Mouse (Mus musculus) hindbrain, postnatal 0 days (tissue): Measurements from ENCODE around the gene Shank2. TPM values are rescaled to one million over a fixed set of nuclear protein-coding genes. Genes with fewer than 3 reads are reported as not detected.

Experiments
- ATAC-seq: fragments of 200-750 bp; cut with Nextera tagmentation; 2 replicates; pipeline ENCODE4 v1.8.0; 2017; ENCODE audit warnings: mild to moderate bottlenecking, moderate TSS enrichment, moderate library complexity
- DNase-seq: peaks from one replicate; pipeline ENCODE4 v3.0.0-alpha.2; 2015; ENCODE audit warnings: low spot score
- H3K27ac ChIP-seq: fragments of 300-500 bp; sonication (generic); 2 replicates; pipeline ENCODE4 v1.5.1; 2014; ENCODE audit warnings: mild to moderate bottlenecking
- H3K27me3 ChIP-seq: fragments of 300-500 bp; sonication (generic); 2 replicates; pipeline ENCODE4 v1.6.1; 2014; ENCODE audit warnings: low read length, mixed read lengths; ENCODE audit not compliant: insufficient read depth
- H3K36me3 ChIP-seq: fragments of 300-500 bp; sonication (generic); 2 replicates; pipeline ENCODE4 v1.6.1; 2014; ENCODE audit warnings: low read length, mixed read lengths; ENCODE audit not compliant: insufficient read depth
- H3K4me1 ChIP-seq: fragments of 300-500 bp; sonication (generic); 2 replicates; pipeline ENCODE4 v1.6.1; 2014; ENCODE audit warnings: antibody characterized with exemption, low read length, mixed read lengths; ENCODE audit not compliant: insufficient read depth
- H3K4me2 ChIP-seq: fragments of 300-500 bp; sonication (generic); 2 replicates; pipeline ENCODE4 v1.6.1; 2014; ENCODE audit warnings: low read depth, mild to moderate bottlenecking, low read length, moderate library complexity, mixed read lengths
- H3K4me3 ChIP-seq: fragments of 300-500 bp; sonication (generic); 2 replicates; pipeline ENCODE4 v1.5.1; 2014; ENCODE audit warnings: low read length
- H3K9ac ChIP-seq: fragments of 300-500 bp; sonication (generic); replicated peaks from 2 replicates; pipeline ENCODE4 v1.6.1; 2014; ENCODE audit warnings: mild to moderate bottlenecking, low read length, moderate library complexity, mixed read lengths
- H3K9me3 ChIP-seq: fragments of 300-500 bp; sonication (generic); 2 replicates; pipeline ENCODE4 v1.6.1; 2016; ENCODE audit warnings: low read length, mixed read lengths
- CTCF ChIP-seq: IDR thresholded peaks from 2 replicates; pipeline ENCODE4 v1.5.1; 2016; ENCODE audit warnings: antibody characterized with exemption, control low read depth, low read depth
- WGBS: fragments of 180-500 bp; shearing (Covaris S2); extraction: QIAGEN DNeasy Blood & Tissue Kit; methylation state at CpG from one replicate; pipeline ENCODE4 v1.1.7; 2014; 5-methylcytosine and 5-hydroxymethylcytosine counted together
- polyA plus RNA-seq: library from polyadenylated mRNA; unstranded; fragments of >200 nt; fragmentation: Nextera tagmentation; extraction: Ambion mirVana; gene quantifications from 2 replicates; pipeline ENCODE4 v1.2.1, GENCODE M21; 2015
- total RNA-seq: library from RNA; depleted of rRNA; stranded (reverse); fragments of >200 nt; gene quantifications from 2 replicates; pipeline ENCODE4 v1.2.3, GENCODE M21; 2014

Shank2 gene
- total and polyA plus RNA-seq, 2 experiments from 2014 or later: 8.4 to 28.0 TPM

DNA sequence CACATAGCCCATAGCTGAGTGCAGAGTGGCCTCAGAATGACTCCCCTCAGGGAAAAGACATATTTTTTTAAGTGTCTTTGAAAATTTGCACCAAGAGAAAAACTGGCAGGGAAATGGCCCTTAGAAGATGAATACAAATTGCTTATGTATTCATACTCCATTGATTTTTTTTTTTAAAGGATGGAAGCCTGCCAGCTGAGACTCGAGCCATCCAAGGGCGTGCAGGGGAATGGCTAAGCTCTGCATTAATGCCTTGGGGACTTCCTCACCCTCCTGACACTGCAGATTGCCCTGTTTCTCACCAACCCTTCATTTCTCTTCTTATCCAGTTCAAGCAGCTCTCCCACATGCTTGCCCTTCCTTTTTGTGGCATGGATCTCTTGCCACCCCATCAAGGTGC, 85.5 kb downstream of the Shank2 start:
- DNase-seq (peak; percentile 44), ATAC-seq (peak; percentile 40; the same call in 1 of the 2 replicates)
- H3K4me1 ChIP-seq: no peaks in the 10 kb centered on the region
- no peak overlapping the region for H3K4me2 ChIP-seq
- no peak overlapping the region for H3K27ac ChIP-seq
- no peaks in the 10 kb centered on the region for H3K27me3 ChIP-seq
- H3K36me3 ChIP-seq: no peaks in the 10 kb centered on the region
- no peak overlapping the region for H3K9ac ChIP-seq
- 13% methylated on average over 2 of the region's 2 CpGs for WGBS
- TF ChIP-seq CTCF: no peak
- H3K4me3 ChIP-seq: no peak overlapping the region
- no peaks in the 10 kb centered on the region for H3K9me3 ChIP-seq

DNA sequence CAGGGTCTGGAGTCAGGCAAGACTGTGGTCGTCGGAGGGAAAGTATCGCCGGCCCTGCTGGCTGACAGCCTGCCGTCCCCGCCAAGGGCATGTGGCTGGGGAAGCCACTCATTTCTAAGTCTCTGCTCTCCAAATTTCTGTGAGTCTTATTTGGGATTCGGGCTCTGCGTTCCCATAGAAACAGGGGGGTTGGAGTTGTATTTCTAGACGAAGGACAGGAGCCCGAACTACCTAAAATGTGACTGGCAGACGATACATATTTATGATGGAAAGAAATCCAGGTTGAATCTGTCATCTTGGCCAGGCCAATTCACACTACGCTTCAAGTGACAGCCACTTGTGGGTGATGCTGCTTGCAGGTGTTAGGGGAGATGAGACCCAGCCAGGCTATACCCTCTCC, 92.4 kb downstream of the Shank2 start:
- H3K4me1 ChIP-seq: no peaks in the 10 kb centered on the region
- H3K27ac ChIP-seq: no peak overlapping the region
- no peak for DNase-seq
- H3K9me3 ChIP-seq: no peaks in the 10 kb centered on the region
- H3K4me3 ChIP-seq: no peak overlapping the region
- no peak overlapping the region for H3K9ac ChIP-seq
- no peaks in the 10 kb centered on the region for H3K36me3 ChIP-seq
- no peaks in the 10 kb centered on the region for H3K27me3 ChIP-seq
- no peak overlapping the region for H3K4me2 ChIP-seq
- 69% methylated on average over 12 of the region's 12 CpGs for WGBS
- ATAC-seq: no peak
- no peak for TF ChIP-seq CTCF

DNA sequence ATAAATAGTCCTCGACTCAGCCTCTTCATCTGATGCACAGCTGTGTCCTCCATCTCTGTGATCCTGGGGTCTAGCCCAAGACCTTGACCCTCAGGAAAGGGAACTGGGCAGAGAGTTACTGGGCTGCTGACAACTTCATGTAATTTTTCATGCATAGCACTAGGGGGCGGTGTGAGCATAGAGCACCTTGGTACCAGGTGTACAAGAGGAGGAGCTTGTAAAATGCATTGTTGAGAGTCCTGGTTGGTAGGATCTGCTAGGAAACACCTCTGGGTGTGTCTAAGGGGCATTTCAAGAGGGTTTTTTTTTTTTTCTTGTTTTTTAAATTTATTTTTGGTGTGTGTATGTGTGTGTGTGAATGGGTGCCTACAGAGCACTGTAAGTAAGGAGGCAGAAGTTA, 95.6 kb downstream of the Shank2 start:
- Histone ChIP-seq H3K9ac (no peak overlapping the region), H3K9me3 (no peaks in the 10 kb centered on the region), H3K4me1 (no peaks in the 10 kb centered on the region), H3K27ac (no peak overlapping the region), H3K27me3 (no peaks in the 10 kb centered on the region), H3K4me3 (no peak overlapping the region), H3K36me3 (no peaks in the 10 kb centered on the region), H3K4me2 (no peak overlapping the region)
- ATAC-seq (peak; percentile 61), DNase-seq (peak; percentile 68)
- TF ChIP-seq CTCF: peak; percentile 73
- WGBS: 6% methylated on average over 2 of the region's 2 CpGs

DNA sequence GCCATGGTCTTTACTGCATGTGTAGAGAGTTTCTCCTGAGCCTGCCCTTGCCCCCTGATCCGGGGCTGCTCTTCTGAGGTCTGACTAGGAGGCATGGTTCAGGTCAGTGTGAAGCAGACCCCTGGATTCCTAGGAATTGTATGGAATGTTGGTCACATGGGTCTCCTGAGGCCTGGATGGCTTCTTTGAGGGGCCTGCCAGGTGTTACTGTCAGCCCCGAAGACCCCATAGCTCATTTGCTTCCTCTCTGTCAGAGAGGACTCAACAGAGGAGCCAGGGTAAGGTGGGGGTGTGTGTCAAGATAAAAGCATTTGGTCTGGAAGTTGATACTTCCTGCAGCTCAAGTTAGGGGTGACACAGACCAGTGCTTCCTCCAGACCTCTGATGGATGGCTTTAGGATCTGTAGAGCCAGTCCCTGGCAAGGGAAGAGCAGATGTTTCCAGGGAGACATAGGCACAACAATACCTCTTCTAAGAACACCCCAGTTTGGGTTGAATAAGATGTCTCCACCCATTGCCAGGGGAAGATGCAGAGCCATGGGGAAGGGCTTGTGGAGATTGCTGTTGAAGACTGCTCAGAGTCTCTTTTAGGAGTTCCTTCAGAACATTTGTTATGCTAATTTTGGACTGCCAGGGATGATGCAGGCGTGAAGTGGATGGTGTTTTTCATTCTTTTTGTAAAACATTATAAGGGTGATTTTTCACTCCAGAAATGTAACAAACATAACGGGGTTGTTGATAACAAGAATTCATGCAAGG, 100.7 kb downstream of the Shank2 start:
- Histone ChIP-seq H3K9me3 (no peaks in the 10 kb centered on the region), H3K4me3 (no peak overlapping the region), H3K4me1 (no peaks in the 10 kb centered on the region), H3K9ac (no peak overlapping the region), H3K27me3 (no peaks in the 10 kb centered on the region), H3K27ac (no peak overlapping the region), H3K36me3 (no peaks in the 10 kb centered on the region), H3K4me2 (no peak overlapping the region)
- TF ChIP-seq CTCF: no peak
- no peak for ATAC-seq
- 72% methylated on average over 4 of the region's 4 CpGs for WGBS
- no peak for DNase-seq

DNA sequence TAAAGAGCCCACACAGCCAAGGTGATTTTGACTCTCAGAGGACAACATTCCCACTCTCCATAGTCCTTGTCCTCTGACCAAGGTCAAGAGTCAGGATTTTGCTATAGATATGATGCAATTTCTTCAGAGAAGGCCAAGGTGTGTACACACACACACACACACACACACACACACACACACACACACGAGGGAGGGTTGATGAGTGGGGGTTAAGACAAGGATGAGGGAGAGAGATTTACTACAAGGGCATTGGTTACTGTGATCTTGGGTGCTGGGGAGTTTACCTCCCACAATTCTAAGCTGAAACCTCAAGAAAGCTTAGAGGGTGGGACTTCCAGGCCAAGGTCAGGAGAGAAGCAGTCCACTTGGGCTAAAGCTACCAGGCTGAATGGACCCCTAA, 104.2 kb downstream of the Shank2 start:
- Histone ChIP-seq H3K36me3 (no peaks in the 10 kb centered on the region), H3K9me3 (no peaks in the 10 kb centered on the region), H3K27me3 (no peaks in the 10 kb centered on the region), H3K4me1 (no peaks in the 10 kb centered on the region), H3K4me3 (no peak overlapping the region), H3K4me2 (no peak overlapping the region), H3K9ac (no peak overlapping the region), H3K27ac (no peak overlapping the region)
- ATAC-seq (no peak), DNase-seq (no peak)
- TF ChIP-seq CTCF: no peak
- 42% methylated on average over 1 of the region's 1 CpGs for WGBS

DNA sequence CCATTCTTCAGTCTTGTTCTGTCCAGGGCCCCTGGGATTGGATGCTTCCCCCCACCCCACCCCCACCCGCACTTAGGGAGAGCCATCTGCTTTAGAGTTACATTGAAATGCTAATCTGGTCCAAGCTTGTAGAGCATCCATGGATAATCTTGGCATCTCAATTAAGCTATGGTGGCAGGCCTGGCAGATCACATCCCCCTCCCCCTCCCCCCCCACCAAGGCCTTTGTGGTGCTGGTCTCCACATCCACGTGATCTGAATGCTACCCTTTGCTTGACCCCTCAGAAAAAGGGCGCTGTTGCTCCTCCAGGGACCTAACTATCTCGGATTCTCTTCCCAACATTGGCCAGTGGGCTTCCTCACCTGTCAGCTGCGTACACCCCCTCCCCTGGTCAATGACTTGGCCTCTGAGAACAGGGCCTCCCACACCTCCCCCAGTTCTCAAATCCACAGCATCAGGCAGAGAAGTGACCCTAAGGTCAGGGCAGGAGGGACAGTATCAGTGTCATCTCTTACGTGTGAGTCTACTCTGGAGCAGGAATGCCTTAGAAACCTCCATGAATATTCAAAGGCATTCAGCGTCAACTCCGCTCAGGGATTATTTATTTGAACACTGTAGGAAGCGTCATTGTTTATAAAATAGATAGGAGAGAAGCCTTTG, 104.8 kb downstream of the Shank2 start:
- no peak for TF ChIP-seq CTCF
- Histone ChIP-seq H3K4me1 (no peaks in the 10 kb centered on the region), H3K36me3 (no peaks in the 10 kb centered on the region), H3K27ac (no peak overlapping the region), H3K27me3 (no peaks in the 10 kb centered on the region), H3K9me3 (no peaks in the 10 kb centered on the region), H3K4me2 (no peak overlapping the region), H3K9ac (no peak overlapping the region), H3K4me3 (no peak overlapping the region)
- DNase-seq (no peak), ATAC-seq (peak; percentile 46)
- 14% methylated on average over 9 of the region's 9 CpGs for WGBS

DNA sequence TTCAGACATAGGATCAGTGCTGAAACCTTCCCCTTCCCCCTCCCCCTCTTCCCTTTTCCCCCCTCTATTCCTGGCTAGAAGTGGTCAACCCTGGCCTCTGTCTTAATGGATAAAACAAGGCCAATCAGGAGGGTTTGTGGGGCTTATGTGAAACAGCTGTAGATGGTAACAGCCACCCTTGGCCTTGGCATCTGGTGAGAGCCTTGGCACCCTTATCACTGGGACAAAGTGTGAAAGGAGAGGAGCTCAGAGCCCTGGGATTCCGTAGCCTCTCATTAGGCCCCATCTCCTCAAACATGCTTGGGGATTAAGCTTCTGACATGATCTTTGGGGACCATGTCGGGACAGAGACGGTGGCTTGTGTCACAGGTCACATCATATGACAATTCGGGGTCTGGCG, 106.4 kb downstream of the Shank2 start:
- ATAC-seq (no peak), DNase-seq (no peak)
- H3K4me3 ChIP-seq: no peak overlapping the region
- no peaks in the 10 kb centered on the region for H3K27me3 ChIP-seq
- WGBS: 88% methylated on average over 5 of the region's 5 CpGs
- no peaks in the 10 kb centered on the region for H3K4me1 ChIP-seq
- H3K4me2 ChIP-seq: no peak overlapping the region
- no peaks in the 10 kb centered on the region for H3K36me3 ChIP-seq
- no peak for TF ChIP-seq CTCF
- H3K9ac ChIP-seq: no peak overlapping the region
- no peak overlapping the region for H3K27ac ChIP-seq
- no peaks in the 10 kb centered on the region for H3K9me3 ChIP-seq
